Mouse (Mus musculus) MEL (cell line): ENCODE data around the gene Gm20388.

Experiments
- CTCF ChIP-seq, 3 experiments: IDR thresholded peaks in 2 of 3; conservative IDR thresholded peaks in 1 of 3; 2 replicates each; pipeline ENCODE4 v1.5.1; 2011 to 2012; ENCODE audit warnings: low read length in 3 of 3, low read depth in 2 of 3, mild to moderate bottlenecking in 2 of 3, improper control_type of control experiment in 1 of 3, inconsistent platforms in 1 of 3, mixed read lengths in 1 of 3, moderate library complexity in 1 of 3; ENCODE audit not compliant: control insufficient read depth in 1 of 3, insufficient read depth in 1 of 3, poor library complexity in 1 of 3, severe bottlenecking in 1 of 3
- E2F4 ChIP-seq: IDR thresholded peaks from 2 replicates; pipeline ENCODE4 v1.6.1; 2011; ENCODE audit warnings: low read depth, low read length, improper control_type of control experiment, borderline replicate concordance
- ELF1 ChIP-seq: IDR thresholded peaks from 2 replicates; pipeline ENCODE4 v1.6.1; 2014; ENCODE audit warnings: low read depth, mild to moderate bottlenecking, inconsistent platforms, low read length, improper control_type of control experiment, moderate library complexity
- EP300 ChIP-seq, 2 experiments: IDR thresholded peaks; 2 replicates each; pipeline ENCODE4 v1.6.1; 2011; ENCODE audit warnings: improper control_type of control experiment in 2 of 2, low read length in 2 of 2, low read depth in 1 of 2, mild to moderate bottlenecking in 1 of 2
- GATA1 ChIP-seq: IDR thresholded peaks from 2 replicates; pipeline ENCODE4 v1.6.1; 2011; ENCODE audit warnings: low read depth, low read length, improper control_type of control experiment
- HCFC1 ChIP-seq: IDR thresholded peaks from 2 replicates; pipeline ENCODE4 v1.6.1; 2012; ENCODE audit warnings: low read depth, mild to moderate bottlenecking, inconsistent platforms, low read length, improper control_type of control experiment, moderate library complexity
- JUND ChIP-seq: IDR thresholded peaks from 2 replicates; pipeline ENCODE4 v1.6.1; 2011; ENCODE audit warnings: low read depth, mild to moderate bottlenecking, improper control_type of control experiment, low read length
- MAFK ChIP-seq: IDR thresholded peaks from 2 replicates; pipeline ENCODE4 v1.6.1; 2011; ENCODE audit warnings: low read depth, mild to moderate bottlenecking, low read length, improper control_type of control experiment, borderline replicate concordance
- POLR2A ChIP-seq, 2 experiments: IDR thresholded peaks; 2 replicates each; pipeline ENCODE4 v1.6.1; 2011 to 2012; ENCODE audit warnings: low read length in 2 of 2, mild to moderate bottlenecking in 2 of 2, control low read depth in 1 of 2, improper control_type of control experiment in 1 of 2, low read depth in 1 of 2, moderate library complexity in 1 of 2; ENCODE audit not compliant: control insufficient read depth in 1 of 2, insufficient read depth in 1 of 2, poor library complexity in 1 of 2
- POLR2AphosphoS2 ChIP-seq: IDR thresholded peaks from 2 replicates; pipeline ENCODE4 v1.6.1; 2011; ENCODE audit warnings: low read length, improper control_type of control experiment
- TAL1 ChIP-seq: IDR thresholded peaks from 2 replicates; pipeline ENCODE4 v1.6.1; 2012; ENCODE audit warnings: mild to moderate bottlenecking, inconsistent platforms, low read length, moderate library complexity, mixed read lengths
- USF1 ChIP-seq: IDR thresholded peaks from 2 replicates; pipeline ENCODE4 v1.6.1; 2014; ENCODE audit warnings: low read depth, mild to moderate bottlenecking, inconsistent platforms, low read length, improper control_type of control experiment, moderate library complexity

DNA sequence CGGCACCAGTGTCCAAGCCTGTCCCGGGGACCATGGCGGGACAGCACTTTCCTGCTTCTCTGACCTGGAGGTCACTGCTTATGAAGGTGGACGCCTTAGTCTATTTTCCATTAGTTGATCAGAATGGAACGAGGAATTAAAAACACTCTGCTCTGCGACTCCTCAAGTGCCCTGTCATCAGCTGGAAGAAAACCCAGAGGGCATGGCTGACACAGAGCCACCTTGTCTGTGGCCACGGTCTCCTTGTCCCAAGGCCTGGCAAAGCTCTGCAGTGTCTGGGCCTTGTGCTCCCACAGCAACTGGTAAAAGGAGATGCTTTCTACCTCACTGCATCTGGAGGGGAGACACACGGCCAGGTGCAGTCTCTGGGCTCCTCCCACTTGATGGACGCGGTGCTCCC lies 2973.0 kb downstream of the Gm20388 start:
- TF ChIP-seq CTCF (IDR thresholded peaks at IDR 0.05 in 2 of 3, conservative IDR thresholded peaks at IDR 0.05 in 1 of 3; ENCODE audit: control insufficient read depth in 1 of 3, insufficient read depth in 1 of 3, low read depth in 2 of 3, low read length in 3 of 3, poor library complexity in 1 of 3, severe bottlenecking in 1 of 3) = no peak
- TF ChIP-seq POLR2A (IDR thresholded peaks at IDR 0.05; ENCODE audit: control insufficient read depth in 1 of 2, insufficient read depth in 1 of 2, low read depth in 1 of 2, low read length in 2 of 2, poor library complexity in 1 of 2) = no peak
- TF ChIP-seq ELF1 = no peak
- no peak for TF ChIP-seq GATA1
- no peak for TF ChIP-seq E2F4
- TF ChIP-seq TAL1 = no peak
- TF ChIP-seq JUND = no peak
- no peak for TF ChIP-seq EP300 (IDR thresholded peaks at IDR 0.05; ENCODE audit: low read depth in 1 of 2, low read length in 2 of 2)
- TF ChIP-seq HCFC1 = no peak
- TF ChIP-seq USF1 = no peak
- no peak for TF ChIP-seq POLR2AphosphoS2
- no peak for TF ChIP-seq MAFK
